Mouse (Mus musculus): ENCODE results near the gene Ifitm10. TPM values are rescaled to one million over a fixed set of nuclear protein-coding genes. Genes with fewer than 3 reads are reported as not detected.
A peak's percentile ranks its signal among the peaks of the same experiment; 100 is the strongest.

Ifitm10 gene
- polyA plus RNA-seq (2015; fragmentation: Nextera tagmentation; extraction: Ambion mirVana): 2.1 and 2.2 TPM in 2 replicates

- TF ChIP-seq CTCF (IDR thresholded peaks at IDR 0.05; ENCODE audit: low read depth) (no peak), EP300 (IDR thresholded peaks at IDR 0.05; ENCODE audit: low read depth) (no peak)
- no peak for ATAC-seq
- Histone ChIP-seq H3K4me1 (ENCODE audit: insufficient read depth) (peaks cover 7% of the 10 kb centered on the region), H3K9ac (replicated peaks) (no peak within 1 kb of the TSS), H3K27ac (ENCODE audit: low read depth) (0 out of 2 replicates have a peak within 1 kb of the TSS, but pooled peaks have one; percentile 16), H3K36me3 (replicated peaks; ENCODE audit: insufficient read depth, low read length) (peaks cover 38% of the 10 kb centered on the region), H3K27me3 (ENCODE audit: insufficient read depth, low read length) (peaks cover 36% of the 10 kb centered on the region), H3K4me2 (ENCODE audit: low read depth, low read length) (peak within 1 kb of the TSS; percentile 65), H3K9me3 (ENCODE audit: low read length) (no peaks in the 10 kb centered on the region), H3K4me3 (ENCODE audit: low read depth, low read length) (0 out of 2 replicates have a peak within 1 kb of the TSS, but pooled peaks have one; percentile 44)
- WGBS (ENCODE audit: insufficient replicate concordance): 71% methylated on average over 8 of the region's 8 CpGs
- DNase-seq: no peak
Observed at GRCm38 (mm10) chr7:142373641-142374412, at the start of gene Ifitm10. Ifitm10 (minus strand) TSS chr7:142373753.

GRCm38 (mm10) chr7:142421826-142422225 lies 48.3 kb upstream of the Ifitm10 start:
- no peak overlapping the region for H3K4me2 ChIP-seq (ENCODE audit: low read depth, low read length)
- no peak for DNase-seq
- no peak overlapping the region for H3K4me3 ChIP-seq (ENCODE audit: low read depth, low read length)
- H3K4me1 ChIP-seq (ENCODE audit: insufficient read depth): peaks cover 35% of the 10 kb centered on the region
- no peaks in the 10 kb centered on the region for H3K9me3 ChIP-seq (ENCODE audit: low read length)
- H3K27me3 ChIP-seq (ENCODE audit: insufficient read depth, low read length): no peaks in the 10 kb centered on the region
- TF ChIP-seq CTCF (IDR thresholded peaks at IDR 0.05; ENCODE audit: low read depth): no peak
- no peak for TF ChIP-seq EP300 (IDR thresholded peaks at IDR 0.05; ENCODE audit: low read depth)
- 0 out of 2 replicates have a peak overlapping the region, but pooled peaks have one; percentile 13 for H3K27ac ChIP-seq (ENCODE audit: low read depth)
- WGBS (ENCODE audit: insufficient replicate concordance): 62% methylated on average over 2 of the region's 2 CpGs
- no peak overlapping the region for H3K9ac ChIP-seq (replicated peaks)
- H3K36me3 ChIP-seq (replicated peaks; ENCODE audit: insufficient read depth, low read length): no peaks in the 10 kb centered on the region
- no peak for ATAC-seq

DNA sequence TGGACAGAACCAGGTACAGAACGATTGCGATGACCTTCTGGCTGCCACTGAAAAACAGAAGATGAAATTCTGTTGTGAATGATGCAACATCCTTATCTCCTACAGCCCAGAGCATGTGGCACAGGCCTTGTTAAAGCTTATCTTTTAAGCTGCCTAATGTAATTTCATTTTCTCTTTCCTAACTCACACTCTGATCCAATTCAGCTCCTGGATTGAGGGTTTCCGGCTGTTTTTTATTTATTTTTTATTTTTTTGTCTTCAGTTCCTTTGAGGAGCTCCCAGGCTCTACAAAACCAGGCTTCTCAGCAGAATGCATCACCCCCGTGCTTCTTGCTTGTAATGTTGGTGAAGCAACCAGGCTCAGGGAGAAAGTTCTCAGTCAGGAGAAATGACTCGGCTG lies 46.3 kb upstream of the Ifitm10 start:
- DNase-seq (no peak), ATAC-seq (peak; percentile 80)
- Histone ChIP-seq H3K4me2 (ENCODE audit: low read depth, low read length) (peak overlapping the region; percentile 54), H3K9me3 (ENCODE audit: low read length) (no peaks in the 10 kb centered on the region), H3K9ac (replicated peaks) (no peak overlapping the region; the same call in 1 of the 2 replicates), H3K27me3 (ENCODE audit: insufficient read depth, low read length) (no peaks in the 10 kb centered on the region), H3K4me1 (ENCODE audit: insufficient read depth) (peaks cover 30% of the 10 kb centered on the region), H3K4me3 (ENCODE audit: low read depth, low read length) (no peak overlapping the region), H3K27ac (ENCODE audit: low read depth) (peak overlapping the region; percentile 73), H3K36me3 (replicated peaks; ENCODE audit: insufficient read depth, low read length) (no peaks in the 10 kb centered on the region)
- TF ChIP-seq CTCF (IDR thresholded peaks at IDR 0.05; ENCODE audit: low read depth): no peak
- TF ChIP-seq EP300 (IDR thresholded peaks at IDR 0.05; ENCODE audit: low read depth): peak; percentile 91
- WGBS (ENCODE audit: insufficient replicate concordance): 42% methylated on average over 5 of the region's 5 CpGs

DNA sequence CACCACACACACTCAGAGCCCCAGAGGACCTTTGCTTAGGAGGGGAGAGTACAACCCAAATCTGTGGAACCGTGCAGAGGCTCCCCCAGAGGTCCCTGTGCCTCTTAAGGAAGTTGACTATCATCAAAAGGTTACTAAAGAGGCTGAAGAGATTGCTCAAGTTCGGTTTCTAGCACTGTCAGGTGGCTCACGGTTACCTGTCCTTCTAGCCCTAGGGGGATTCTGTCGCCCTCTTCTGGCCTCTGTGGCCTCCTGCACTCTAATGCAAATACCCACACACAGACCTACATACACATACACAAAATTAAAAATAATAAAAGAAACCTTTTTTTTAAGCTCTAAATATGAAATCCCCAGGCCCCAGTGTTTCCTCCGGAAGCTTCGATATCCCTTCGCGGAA lies 45.1 kb upstream of the Ifitm10 start:
- Histone ChIP-seq H3K27ac (ENCODE audit: low read depth) (no peak overlapping the region), H3K36me3 (replicated peaks; ENCODE audit: insufficient read depth, low read length) (no peaks in the 10 kb centered on the region), H3K4me3 (ENCODE audit: low read depth, low read length) (no peak overlapping the region), H3K27me3 (ENCODE audit: insufficient read depth, low read length) (no peaks in the 10 kb centered on the region), H3K4me1 (ENCODE audit: insufficient read depth) (peaks cover 30% of the 10 kb centered on the region), H3K4me2 (ENCODE audit: low read depth, low read length) (no peak overlapping the region), H3K9me3 (ENCODE audit: low read length) (no peaks in the 10 kb centered on the region), H3K9ac (replicated peaks) (no peak overlapping the region)
- no peak for DNase-seq
- no peak for ATAC-seq
- TF ChIP-seq EP300 (IDR thresholded peaks at IDR 0.05; ENCODE audit: low read depth) (no peak), CTCF (IDR thresholded peaks at IDR 0.05; ENCODE audit: low read depth) (peak; percentile 44)
- WGBS (ENCODE audit: insufficient replicate concordance): 86% methylated on average over 8 of the region's 8 CpGs

DNA sequence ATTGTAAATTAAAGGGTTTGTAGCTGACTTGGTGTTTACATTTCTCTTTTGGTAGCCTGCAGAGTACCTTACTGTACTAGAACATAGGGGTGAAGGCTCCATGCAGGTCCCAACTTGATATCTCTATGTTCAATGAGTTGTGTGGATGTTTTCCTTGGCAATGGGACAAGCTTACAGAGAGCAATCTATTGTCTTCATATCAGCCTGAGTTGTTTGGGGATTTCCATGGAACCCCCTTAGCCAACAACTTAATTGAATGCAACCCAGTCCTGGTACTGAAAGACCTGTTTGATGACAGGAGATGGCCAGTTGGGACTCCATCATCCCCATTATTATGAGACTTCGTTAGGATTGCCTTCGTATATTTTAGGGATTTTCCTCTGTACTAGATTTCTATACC lies 44.5 kb upstream of the Ifitm10 start:
- Histone ChIP-seq H3K27me3 (ENCODE audit: insufficient read depth, low read length) (no peaks in the 10 kb centered on the region), H3K9ac (replicated peaks) (no peak overlapping the region), H3K9me3 (ENCODE audit: low read length) (no peaks in the 10 kb centered on the region), H3K4me1 (ENCODE audit: insufficient read depth) (peaks cover 30% of the 10 kb centered on the region), H3K27ac (ENCODE audit: low read depth) (no peak overlapping the region), H3K36me3 (replicated peaks; ENCODE audit: insufficient read depth, low read length) (no peaks in the 10 kb centered on the region), H3K4me3 (ENCODE audit: low read depth, low read length) (no peak overlapping the region), H3K4me2 (ENCODE audit: low read depth, low read length) (no peak overlapping the region)
- ATAC-seq (no peak), DNase-seq (no peak)
- TF ChIP-seq EP300 (IDR thresholded peaks at IDR 0.05; ENCODE audit: low read depth): no peak
- TF ChIP-seq CTCF (IDR thresholded peaks at IDR 0.05; ENCODE audit: low read depth): no peak
- WGBS (ENCODE audit: insufficient replicate concordance): 98% methylated on average over 2 of the region's 2 CpGs

- Histone ChIP-seq H3K4me3 (ENCODE audit: low read depth, low read length) (no peak overlapping the region), H3K4me2 (ENCODE audit: low read depth, low read length) (no peak overlapping the region), H3K36me3 (replicated peaks; ENCODE audit: insufficient read depth, low read length) (no peaks in the 10 kb centered on the region), H3K27me3 (ENCODE audit: insufficient read depth, low read length) (no peaks in the 10 kb centered on the region), H3K4me1 (ENCODE audit: insufficient read depth) (peaks cover 16% of the 10 kb centered on the region), H3K9me3 (ENCODE audit: low read length) (no peaks in the 10 kb centered on the region), H3K9ac (replicated peaks) (no peak overlapping the region), H3K27ac (ENCODE audit: low read depth) (no peak overlapping the region)
- DNase-seq (no peak), ATAC-seq (no peak)
- no peak for TF ChIP-seq CTCF (IDR thresholded peaks at IDR 0.05; ENCODE audit: low read depth)
- TF ChIP-seq EP300 (IDR thresholded peaks at IDR 0.05; ENCODE audit: low read depth): no peak
- 71% methylated on average over 3 of the region's 3 CpGs for WGBS (ENCODE audit: insufficient replicate concordance)
Observed at GRCm38 (mm10) chr7:142416225-142416624, 42.7 kb upstream of the Ifitm10 start.
